Mouse (Mus musculus): ENCODE results near the gene Unc13a.

- TF ChIP-seq CTCF (IDR thresholded peaks at IDR 0.05; ENCODE audit: low read depth, low read length) (no peak), GATA2 (IDR thresholded peaks at IDR 0.05; ENCODE audit: borderline replicate concordance, low read depth, low read length) (no peak), GATA1 (IDR thresholded peaks at IDR 0.05; ENCODE audit: borderline replicate concordance, low read length) (no peak)
These were observed 45.0 kb upstream of the Unc13a start for GRCm38 (mm10) chr8:71716561-71717053.
